In genomic region chr3:24079761-24080160, GRCm38 (mm10) we compare ENCODE assay signal across 26 mouse cellular contexts.
"Had no signal": no experiment of that assay in that cellular context is flagged by ENCODE, and none has a peak within 500 bp of the region (broad histone marks: within the 10 kb centered on the region; RNA-seq: fewer than 3 reads in every experiment).

No protein-coding gene starts in this region.

- H3K36me3 ChIP-seq: heart, embryonic 10.5 days; heart, embryonic 12.5 days; hindbrain, embryonic 10.5 days; hindbrain, embryonic 12.5 days; intestine, embryonic 15.5 days; limb, embryonic 10.5 days; limb, embryonic 12.5 days; liver, embryonic 13.5 days; liver, embryonic 15.5 days had no signal

- H3K9ac ChIP-seq: heart, embryonic 12.5 days; hindbrain, embryonic 12.5 days; hindbrain, embryonic 14.5 days; intestine, embryonic 15.5 days; limb, embryonic 12.5 days; liver, embryonic 13.5 days; liver, embryonic 15.5 days had no signal

- ATAC-seq: hindbrain, embryonic 16.5 days; inflammation-experienced regulatory T-cells, adult 6 months; intestine, embryonic 15.5 days; intestine, postnatal 0 days had no signal

- DNase-seq: gastrocnemius, postnatal 10 days; gastrocnemius, postnatal 25 days; heart, adult 2 months; heart, postnatal 10 days; heart, postnatal 4 days; kidney, adult 18-20 months; kidney, adult 8-10 months; kidney, postnatal 10 days; kidney, postnatal 25 days; kidney, postnatal 4 days; liver; liver, embryonic 13.5 days had no signal

- H3K27ac ChIP-seq: heart, adult 2 months; heart, embryonic 10.5 days; hindbrain, embryonic 10.5 days; hindbrain, embryonic 12.5 days; hindbrain, embryonic 14.5 days; intestine, embryonic 15.5 days; layer of hippocampus, adult 2 months; left cerebral cortex, adult 2 months; limb, embryonic 10.5 days; limb, embryonic 12.5 days; liver, embryonic 13.5 days; liver, embryonic 15.5 days had no signal

- H3K9me3 ChIP-seq: heart, embryonic 10.5 days; heart, embryonic 12.5 days; hindbrain, embryonic 10.5 days; hindbrain, embryonic 12.5 days; intestine, embryonic 15.5 days; limb, embryonic 10.5 days; limb, embryonic 12.5 days; liver, embryonic 13.5 days; liver, embryonic 15.5 days had no signal

- H3K4me1 ChIP-seq: heart, embryonic 10.5 days; heart, embryonic 12.5 days; hindbrain, embryonic 10.5 days; hindbrain, embryonic 12.5 days; intestine, embryonic 15.5 days; limb, embryonic 10.5 days; limb, embryonic 12.5 days; liver, embryonic 13.5 days; liver, embryonic 15.5 days had no signal

- H3K4me3 ChIP-seq: heart, adult 2 months; heart, embryonic 10.5 days; heart, embryonic 12.5 days; hindbrain, embryonic 10.5 days; hindbrain, embryonic 12.5 days; intestine, embryonic 15.5 days; layer of hippocampus, adult 2 months; left cerebral cortex, adult 2 months; limb, embryonic 10.5 days; limb, embryonic 12.5 days; liver, embryonic 13.5 days; liver, embryonic 15.5 days had no signal
